Mouse (Mus musculus): ENCODE measurements around the gene Procr. TPM values are rescaled to one million over a fixed set of nuclear protein-coding genes. Genes with fewer than 3 reads are reported as not detected.

Gene Procr
- total and polyA plus RNA-seq, 3 experiments: 2.4 to 4.8 (median 3.0) TPM

GRCm38 (mm10) chr2:155798613-155799012 is 47.7 kb downstream of the Procr start:
- DNase-seq: no peak
- no peaks in the 10 kb centered on the region for H3K4me1 ChIP-seq (ENCODE audit: control insufficient read depth, insufficient read depth, low read length)
- H3K79me2 ChIP-seq (replicated peaks; ENCODE audit: control insufficient read depth, insufficient read depth, low read length): no peaks in the 10 kb centered on the region
- no peak overlapping the region for H3K9ac ChIP-seq (ENCODE audit: low read depth, low read length)
- H3K27me3 ChIP-seq (ENCODE audit: control insufficient read depth, insufficient read depth, low read length): peaks cover 2% of the 10 kb centered on the region; the same call in 1 of the 2 replicates
- no peaks in the 10 kb centered on the region for H3K36me3 ChIP-seq (ENCODE audit: control insufficient read depth, insufficient read depth, low read length)
- intact Hi-C loops (cut with DNase I): no loop called here
- H3K4me3 ChIP-seq: no peak overlapping the region
- TF ChIP-seq CTCF (IDR thresholded peaks at IDR 0.05): no peak
- no peak for TF ChIP-seq EP300 (IDR thresholded peaks at IDR 0.05; ENCODE audit: insufficient read depth, low read depth, low read length)
- TF ChIP-seq POLR2A (IDR thresholded peaks at IDR 0.05; ENCODE audit: insufficient read depth, low read depth, low read length): no peak
- WGBS: 49% methylated on average over 3 of the region's 3 CpGs
- no peak overlapping the region for H3K27ac ChIP-seq

DNA sequence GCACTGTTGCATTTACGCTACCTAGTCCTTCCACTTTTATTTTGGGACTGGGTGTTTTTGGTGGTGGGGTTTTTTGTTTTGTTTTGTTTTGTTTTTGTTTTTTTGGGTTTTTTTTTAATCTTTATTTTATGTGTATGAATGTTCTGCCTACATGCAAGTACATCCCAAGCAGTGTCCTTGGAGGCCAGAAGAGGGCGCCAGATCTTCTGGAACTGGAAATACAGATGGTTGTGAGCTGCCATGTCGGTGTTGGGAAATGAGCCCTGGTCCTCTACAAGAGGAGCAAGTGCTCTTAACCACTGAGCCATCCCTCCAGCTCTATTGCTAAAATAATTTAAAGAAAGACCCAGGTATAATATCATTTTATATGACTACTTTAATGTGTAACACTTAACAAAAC is 51.8 kb downstream of the Procr start:
- TF ChIP-seq CTCF (IDR thresholded peaks at IDR 0.05) (peak; percentile 46), POLR2A (IDR thresholded peaks at IDR 0.05; ENCODE audit: insufficient read depth, low read depth, low read length) (no peak)
- DNase-seq: no peak
- Histone ChIP-seq H3K27me3 (ENCODE audit: control insufficient read depth, insufficient read depth, low read length) (no peaks in the 10 kb centered on the region), H3K79me2 (replicated peaks; ENCODE audit: control insufficient read depth, insufficient read depth, low read length) (no peaks in the 10 kb centered on the region), H3K36me3 (ENCODE audit: control insufficient read depth, insufficient read depth, low read length) (no peaks in the 10 kb centered on the region), H3K27ac (no peak overlapping the region), H3K4me3 (no peak overlapping the region), H3K9ac (ENCODE audit: low read depth, low read length) (no peak overlapping the region), H3K4me1 (ENCODE audit: control insufficient read depth, insufficient read depth, low read length) (peaks cover 6% of the 10 kb centered on the region; the same call in 1 of the 2 replicates)
- intact Hi-C loops (cut with DNase I): no loop called here
- WGBS: 59% methylated on average over 3 of the region's 3 CpGs

- Histone ChIP-seq H3K27me3 (ENCODE audit: control insufficient read depth, insufficient read depth, low read length) (no peaks in the 10 kb centered on the region), H3K27ac (no peak overlapping the region), H3K9ac (ENCODE audit: low read depth, low read length) (no peak overlapping the region), H3K4me1 (ENCODE audit: control insufficient read depth, insufficient read depth, low read length) (peaks cover 6% of the 10 kb centered on the region; the same call in 1 of the 2 replicates), H3K79me2 (replicated peaks; ENCODE audit: control insufficient read depth, insufficient read depth, low read length) (no peaks in the 10 kb centered on the region), H3K36me3 (ENCODE audit: control insufficient read depth, insufficient read depth, low read length) (no peaks in the 10 kb centered on the region), H3K4me3 (no peak overlapping the region)
- DNase-seq: no peak
- TF ChIP-seq CTCF (IDR thresholded peaks at IDR 0.05) (no peak), EP300 (IDR thresholded peaks at IDR 0.05; ENCODE audit: insufficient read depth, low read depth, low read length) (no peak), POLR2A (IDR thresholded peaks at IDR 0.05; ENCODE audit: insufficient read depth, low read depth, low read length) (no peak)
- WGBS: 56% methylated on average over 5 of the region's 5 CpGs
- intact Hi-C loops (cut with DNase I): no loop called here
Measured at GRCm38 (mm10) chr2:155804053-155804452, 53.1 kb downstream of the Procr start.

Other genes with a start within 250 kb of the Procr start
- gene Acss2, start 233.2 kb upstream of the Procr start, total RNA-seq (2021): 10 to 100 TPM; 31.6 to 33.4 TPM
- gene Acss2, start 233.2 kb upstream of the Procr start, polyA plus RNA-seq (2012; rRNA removed): 39.8 and 59.2 TPM in 2 replicates
- gene Ggt7, start 232.9 kb upstream of the Procr start, total RNA-seq (2021): under 1 TPM; 0.55 to 0.73 TPM
- gene Ggt7, start 232.9 kb upstream of the Procr start, polyA plus RNA-seq (2012; rRNA removed): 4.4 and 6.0 TPM in 2 replicates
- gene Gss, start 158.3 kb upstream of the Procr start, total RNA-seq (2021): 10 to 100 TPM; 13.0 to 14.0 TPM
- gene Gss, start 158.3 kb upstream of the Procr start, polyA plus RNA-seq (2012; rRNA removed): 14.0 and 15.3 TPM in 2 replicates
- 10 to 100 TPM; 28.6 to 43.2 TPM for gene Myh7b, start 139.9 kb upstream of the Procr start, total RNA-seq (2021)
- 38.2 and 41.6 TPM in 2 replicates for gene Myh7b, start 139.9 kb upstream of the Procr start, polyA plus RNA-seq (2012; rRNA removed)
- gene Trpc4ap, start 58.7 kb upstream of the Procr start, total RNA-seq (2021): 10 to 100 TPM; 77.0 to 84.9 TPM
- 95.6 and 114 TPM in 2 replicates for gene Trpc4ap, start 58.7 kb upstream of the Procr start, polyA plus RNA-seq (2012; rRNA removed)
- 1 to 10 TPM; 6.0 to 6.4 TPM for gene Edem2, start 21.6 kb upstream of the Procr start, total RNA-seq (2021)
- gene Edem2, start 21.6 kb upstream of the Procr start, polyA plus RNA-seq (2012; rRNA removed): 14.4 and 16.9 TPM in 2 replicates
- gene Gm17581, start 15.3 kb upstream of the Procr start, total RNA-seq (2021): not detected
- not detected in 2 replicates for gene Gm17581, start 15.3 kb upstream of the Procr start, polyA plus RNA-seq (2012; rRNA removed)
- not detected for gene Mmp24, start 24.2 kb downstream of the Procr start, total RNA-seq (2021)
- 0.06 TPM in 1 of 2 replicates, not detected in the other for gene Mmp24, start 24.2 kb downstream of the Procr start, polyA plus RNA-seq (2012; rRNA removed)
- gene BC029722, start 68.3 kb downstream of the Procr start, total RNA-seq (2021): 10 to 100 TPM; 25.4 to 28.9 TPM
- gene BC029722, start 68.3 kb downstream of the Procr start, polyA plus RNA-seq (2012; rRNA removed): 41.0 and 43.7 TPM in 2 replicates
- 10 to 100 TPM; 51.2 to 52.3 TPM for gene Eif6, start 75.8 kb downstream of the Procr start, total RNA-seq (2021)
- 40.1 and 51.4 TPM in 2 replicates for gene Eif6, start 75.8 kb downstream of the Procr start, polyA plus RNA-seq (2012; rRNA removed)
- gene Fam83c, start 83.7 kb downstream of the Procr start, total RNA-seq (2021): not detected
- gene Fam83c, start 83.7 kb downstream of the Procr start, polyA plus RNA-seq (2012; rRNA removed): not detected in 2 replicates
- 100 to 1,000 TPM; 268 to 270 TPM for gene Uqcc1, start 179.2 kb downstream of the Procr start, total RNA-seq (2021)
- gene Uqcc1, start 179.2 kb downstream of the Procr start, polyA plus RNA-seq (2012; rRNA removed): 144 and 246 TPM in 2 replicates
- not detected for gene Gm15557, start 189.6 kb downstream of the Procr start, total RNA-seq (2021)
- gene Gm15557, start 189.6 kb downstream of the Procr start, polyA plus RNA-seq (2012; rRNA removed): not detected in 2 replicates
- not detected for gene Gdf5, start 194.2 kb downstream of the Procr start, total RNA-seq (2021)
- 0.16 TPM in 1 of 2 replicates, not detected in the other for gene Gdf5, start 194.2 kb downstream of the Procr start, polyA plus RNA-seq (2012; rRNA removed)
- 1 to 10 TPM; 5.3 to 7.4 TPM for gene Cep250, start 205.3 kb downstream of the Procr start, total RNA-seq (2021)
- gene Cep250, start 205.3 kb downstream of the Procr start, polyA plus RNA-seq (2012; rRNA removed): 2.8 and 5.0 TPM in 2 replicates